Mouse (Mus musculus) bone marrow macrophage, adult 2 months (primary cell): ENCODE data around the gene P2rx5. TPM values are rescaled to one million over a fixed set of nuclear protein-coding genes. Genes with fewer than 3 reads are reported as not detected.

Source experiments
- H3K27ac ChIP-seq: 2 replicates; pipeline ENCODE4 v1.5.1; 2012; ENCODE audit warnings: low read depth, low read length; ENCODE audit not compliant: insufficient read depth
- H3K4me1 ChIP-seq: 2 replicates; pipeline ENCODE4 v1.6.1; 2012; ENCODE audit warnings: low read length; ENCODE audit not compliant: control insufficient read depth, insufficient read depth
- H3K4me3 ChIP-seq: 2 replicates; pipeline ENCODE4 v1.5.1; 2012; ENCODE audit warnings: mild to moderate bottlenecking, low read length, moderate library complexity; ENCODE audit not compliant: insufficient read depth
- CTCF ChIP-seq: IDR thresholded peaks from 2 replicates; pipeline ENCODE4 v1.5.1; 2012; ENCODE audit warnings: low read depth, mild to moderate bottlenecking, low read length, moderate library complexity
- POLR2A ChIP-seq: IDR thresholded peaks from 2 replicates; pipeline ENCODE4 v1.6.1; 2012; ENCODE audit warnings: mild to moderate bottlenecking, low read depth, low read length, borderline replicate concordance
- polyA plus RNA-seq: library from polyadenylated mRNA; stranded (reverse); fragments of >200 nt; gene quantifications from 2 replicates; pipeline ENCODE4 v1.2.4, GENCODE M21; 2012; ENCODE audit not compliant: missing spikeins, insufficient read depth, insufficient read length

Gene P2rx5
- polyA plus RNA-seq, 1 experiment = not detected

GRCm38 (mm10) chr11:73146026-73146974, 13.9 kb upstream of the P2rx5 start:
- H3K4me1 ChIP-seq = no peaks in the 10 kb centered on the region
- no peak overlapping the region for H3K4me3 ChIP-seq
- no peak overlapping the region for H3K27ac ChIP-seq
- no peak for TF ChIP-seq CTCF

GRCm38 (mm10) chr11:73146975-73147365, 13.3 kb upstream of the P2rx5 start:
- Histone ChIP-seq H3K4me1 (no peaks in the 10 kb centered on the region), H3K27ac (no peak overlapping the region), H3K4me3 (no peak overlapping the region)
- TF ChIP-seq CTCF = no peak
- TF ChIP-seq POLR2A = no peak

GRCm38 (mm10) chr11:73148209-73148608, 12.0 kb upstream of the P2rx5 start:
- TF ChIP-seq CTCF (no peak), POLR2A (no peak)

DNA sequence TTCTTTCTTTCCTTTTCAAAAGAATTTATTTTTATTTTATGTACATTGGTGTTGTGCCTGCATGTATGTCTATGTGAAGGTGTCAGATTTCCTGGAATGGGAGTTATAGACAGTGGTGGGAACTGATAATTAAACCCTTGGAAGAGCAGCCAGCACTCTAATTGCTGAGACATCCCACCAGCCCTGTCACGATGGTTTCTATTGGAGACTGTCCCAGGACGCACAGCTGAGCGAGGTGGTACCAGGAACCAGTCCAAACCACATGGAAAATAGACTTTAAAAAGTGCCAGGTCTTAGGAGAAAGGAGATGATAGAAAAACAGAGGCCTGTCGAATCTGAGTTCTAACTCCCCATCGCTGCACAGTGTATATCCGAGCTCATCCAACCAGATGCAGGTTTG, 5.2 kb upstream of the P2rx5 start:
- TF ChIP-seq POLR2A (no peak), CTCF (no peak)
- Histone ChIP-seq H3K4me3 (no peak overlapping the region), H3K4me1 (no peaks in the 10 kb centered on the region; the same call in 1 of the 2 replicates), H3K27ac (no peak overlapping the region)

More at GRCm38 (mm10) chr11:73148209-73148608, 12.0 kb upstream of the P2rx5 start:
- H3K4me1 ChIP-seq = no peaks in the 10 kb centered on the region
- no peak overlapping the region for H3K27ac ChIP-seq
- H3K4me3 ChIP-seq = no peak overlapping the region

GRCm38 (mm10) chr11:73160811-73161200, 585 bp downstream of the P2rx5 start:
- Histone ChIP-seq H3K4me3 (no peak overlapping the region), H3K4me1 (peaks cover 15% of the 10 kb centered on the region), H3K27ac (no peak overlapping the region)
- no peak for TF ChIP-seq CTCF
- no peak for TF ChIP-seq POLR2A

GRCm38 (mm10) chr11:73161616-73162015, 1.4 kb downstream of the P2rx5 start:
- no peak for TF ChIP-seq CTCF
- no peak for TF ChIP-seq POLR2A
- Histone ChIP-seq H3K4me3 (no peak overlapping the region), H3K4me1 (peaks cover 15% of the 10 kb centered on the region), H3K27ac (no peak overlapping the region)

DNA sequence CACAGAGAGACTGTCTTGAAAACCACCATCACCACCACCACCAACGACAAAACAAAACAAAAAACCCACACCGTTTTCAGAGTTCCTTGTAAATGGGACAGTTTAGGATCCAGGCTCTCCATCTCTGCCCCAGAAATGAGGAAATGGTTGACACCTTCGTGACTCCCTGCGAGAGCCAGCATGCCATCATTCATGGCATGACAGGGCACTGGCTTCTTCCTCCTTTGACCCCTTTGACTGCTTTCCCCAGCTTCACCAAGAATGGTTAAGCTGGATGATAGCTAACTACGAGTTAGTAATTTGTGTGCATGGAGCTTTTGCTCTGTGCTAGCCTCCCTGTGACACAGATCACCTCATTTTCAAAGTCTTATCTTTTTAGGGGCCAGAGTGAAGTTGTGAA, 2.1 kb downstream of the P2rx5 start:
- no peak overlapping the region for H3K27ac ChIP-seq
- H3K4me3 ChIP-seq = no peak overlapping the region
- no peak for TF ChIP-seq CTCF
- no peak for TF ChIP-seq POLR2A
- H3K4me1 ChIP-seq = peaks cover 15% of the 10 kb centered on the region

- Histone ChIP-seq H3K4me3 (no peak overlapping the region), H3K4me1 (no peaks in the 10 kb centered on the region), H3K27ac (no peak overlapping the region)
- TF ChIP-seq CTCF (no peak), POLR2A (no peak)
These were observed 7.8 kb downstream of the P2rx5 start for GRCm38 (mm10) chr11:73168071-73168470.

GRCm38 (mm10) chr11:73168576-73168975, 8.4 kb downstream of the P2rx5 start:
- Histone ChIP-seq H3K4me3 (no peak overlapping the region), H3K27ac (no peak overlapping the region), H3K4me1 (no peaks in the 10 kb centered on the region)
- TF ChIP-seq CTCF = no peak
- TF ChIP-seq POLR2A = no peak

DNA sequence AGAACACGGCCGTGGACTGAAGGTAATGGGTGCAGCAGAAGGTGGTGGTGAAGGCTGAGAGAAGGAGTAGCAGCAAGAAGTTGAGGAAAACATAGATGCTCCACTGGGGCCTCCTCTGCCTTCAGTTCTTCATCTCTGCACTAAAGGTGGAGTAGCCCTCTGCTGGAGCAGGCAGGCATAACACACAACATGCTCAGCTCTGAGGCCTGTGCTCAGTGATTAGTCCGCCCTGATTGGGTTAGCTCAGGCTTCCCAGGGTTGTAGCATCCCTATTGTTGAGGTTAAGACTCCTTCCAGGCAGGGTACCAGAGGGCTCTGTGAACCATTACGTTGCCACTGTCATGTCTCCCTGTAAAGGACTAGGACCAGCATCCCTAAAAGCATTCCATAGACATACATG, 9.0 kb downstream of the P2rx5 start:
- H3K4me1 ChIP-seq = no peaks in the 10 kb centered on the region
- no peak overlapping the region for H3K27ac ChIP-seq
- no peak overlapping the region for H3K4me3 ChIP-seq
- TF ChIP-seq CTCF (0 out of 2 replicates have a peak, but pooled peaks have one; percentile 5), POLR2A (no peak)

DNA sequence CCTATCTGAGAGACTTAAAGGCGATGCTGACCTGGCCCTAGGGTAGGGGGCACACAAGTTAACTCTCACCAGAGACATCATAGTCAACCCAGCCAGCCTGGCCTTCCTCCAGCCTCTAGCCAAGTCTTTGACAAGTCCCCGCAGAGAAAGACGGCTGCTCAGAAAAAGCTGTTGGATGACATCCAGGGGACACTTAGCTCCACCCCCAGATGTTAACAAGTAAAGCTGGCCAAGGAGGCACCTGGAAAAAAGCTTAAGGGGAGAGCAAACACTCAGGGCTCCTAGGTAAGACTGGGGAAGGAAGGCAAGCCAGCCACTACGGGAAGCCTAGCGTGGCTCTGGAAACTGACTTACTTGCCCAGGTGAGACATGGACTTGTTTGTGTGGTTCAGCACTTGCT, 12.0 kb downstream of the P2rx5 start:
- no peak overlapping the region for H3K27ac ChIP-seq
- no peak for TF ChIP-seq POLR2A
- TF ChIP-seq CTCF = no peak

More for the DNA sequence above, 12.0 kb downstream of the P2rx5 start:
- H3K4me3 ChIP-seq = no peak overlapping the region
- peaks cover 6% of the 10 kb centered on the region for H3K4me1 ChIP-seq
